Mouse (Mus musculus): Measurements from ENCODE around the gene Smim26.
A peak's percentile ranks its signal among the peaks of the same experiment; 100 is the strongest.
"Not testable (repeated sequence)": the region's sequence is repeated elsewhere in the genome, so short reads cannot be mapped to it uniquely, and the experiment has no call there.

Gene Smim26

DNA sequence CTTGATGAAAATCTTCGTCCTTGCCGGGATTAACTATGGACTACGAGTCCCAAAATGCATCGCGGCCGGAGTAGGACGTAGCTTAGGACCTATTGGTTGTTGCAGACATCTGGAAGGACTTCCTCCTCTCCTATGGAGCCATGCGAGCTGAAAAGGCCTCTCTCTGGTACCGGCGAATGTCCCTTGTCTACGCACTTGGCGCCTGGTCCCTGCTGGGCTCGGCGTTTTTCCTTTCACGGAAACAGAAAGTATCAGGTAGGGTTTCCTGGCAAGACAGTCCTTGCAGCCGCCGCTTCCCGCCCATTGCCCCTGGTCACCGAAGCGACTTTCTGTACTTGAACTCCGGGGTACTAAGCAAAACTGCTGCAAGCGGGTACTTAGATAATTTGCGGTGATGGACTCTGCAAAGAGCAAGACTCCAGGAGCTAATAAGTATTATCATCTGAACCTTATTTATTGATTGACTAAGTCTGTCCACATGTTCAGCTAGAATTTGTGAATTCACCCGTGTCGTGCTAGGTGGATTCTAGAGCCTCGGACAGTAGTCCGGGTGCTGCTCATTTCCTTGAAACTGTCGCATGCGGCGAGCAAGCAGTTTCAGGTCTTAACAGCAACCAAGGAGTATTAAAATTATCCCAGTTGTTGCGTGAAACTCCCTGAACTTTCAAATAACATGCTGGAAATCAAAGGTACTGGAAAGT is at the start of gene Smim26:
Gene Smim26, plus strand, starts transcription at position 104 of the 701 bp plus-strand sequence.
- peak; percentile 34 to 55 for DNase-seq (ENCODE audit: low spot score in 2 of 2)

- no peak for DNase-seq (ENCODE audit: low spot score in 2 of 2)
Observed at GRCm38 (mm10) chr2:144544630-144545029, 49.2 kb upstream of the Smim26 start.

DNA sequence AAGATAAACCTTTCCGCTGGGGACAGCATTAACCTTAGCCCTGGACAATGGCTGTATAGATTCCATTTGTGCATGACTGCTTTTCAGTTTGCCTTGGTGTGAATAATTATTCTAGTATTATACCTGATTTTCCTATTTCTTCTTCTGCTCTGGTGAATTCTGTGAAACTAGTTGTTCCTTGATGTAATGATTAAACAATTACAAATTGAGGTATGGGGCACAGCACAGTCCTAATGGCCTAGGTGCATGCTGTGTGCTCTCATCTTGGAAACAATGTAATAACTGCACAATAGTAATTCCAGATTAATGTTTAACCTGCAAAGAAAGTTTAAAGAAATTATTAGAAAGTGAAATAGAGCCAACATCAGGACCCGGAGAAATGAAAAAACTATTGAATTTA is 48.8 kb upstream of the Smim26 start:
- no peak for DNase-seq (ENCODE audit: low spot score in 2 of 2)

- no peak for DNase-seq (ENCODE audit: low spot score in 2 of 2)
Observed at GRCm38 (mm10) chr2:144545481-144545880, 48.4 kb upstream of the Smim26 start.

GRCm38 (mm10) chr2:144547559-144547958 is 46.3 kb upstream of the Smim26 start:
- DNase-seq (ENCODE audit: low spot score in 2 of 2) = no peak

DNA sequence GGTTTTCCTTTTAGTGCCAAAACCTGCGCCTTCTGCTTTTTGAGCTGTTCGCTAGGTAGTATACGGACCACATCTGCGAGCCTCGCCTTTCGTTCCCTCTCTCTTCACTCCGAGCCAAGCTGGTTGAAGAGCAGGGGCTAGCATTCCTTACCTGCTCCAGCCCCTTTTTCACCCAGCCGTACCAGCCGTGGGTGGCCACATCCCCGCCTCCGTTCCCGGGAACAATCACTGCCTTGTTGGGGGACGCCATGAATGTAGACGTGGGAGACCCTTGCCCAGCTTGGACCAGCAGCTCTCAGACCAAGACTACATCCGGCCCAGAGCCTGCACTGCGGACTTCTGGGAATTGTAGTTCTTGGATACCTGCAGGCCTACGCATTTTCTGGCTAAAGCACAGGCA is 43.3 kb upstream of the Smim26 start, which contains the start of gene Rbbp9:
Gene Rbbp9, minus strand, starts transcription at position 341 of the 400 bp plus-strand sequence.
- peak in 1 of 2 experiments; percentile 21 for DNase-seq (ENCODE audit: low spot score in 2 of 2)

DNA sequence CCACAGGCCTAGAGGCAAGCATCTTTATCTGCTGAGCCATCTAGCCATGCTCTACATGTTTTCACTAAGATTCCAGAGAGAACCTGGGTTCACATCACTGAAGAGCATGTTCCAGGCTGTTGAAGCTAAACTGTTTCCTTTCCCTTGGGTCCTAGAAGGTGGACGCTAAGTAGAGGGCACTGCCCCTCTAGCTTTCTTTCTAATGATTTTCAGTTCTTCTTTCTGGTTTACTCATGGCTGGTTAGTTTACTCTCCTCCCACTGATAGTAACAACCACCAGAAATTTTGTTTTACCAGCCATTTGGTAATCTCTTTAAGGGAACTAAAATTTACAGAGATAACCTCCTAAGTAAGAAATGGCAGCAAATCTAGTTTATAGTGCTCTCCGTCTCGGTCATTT is 39.9 kb upstream of the Smim26 start:
- no peak for DNase-seq (ENCODE audit: low spot score in 2 of 2)

DNA sequence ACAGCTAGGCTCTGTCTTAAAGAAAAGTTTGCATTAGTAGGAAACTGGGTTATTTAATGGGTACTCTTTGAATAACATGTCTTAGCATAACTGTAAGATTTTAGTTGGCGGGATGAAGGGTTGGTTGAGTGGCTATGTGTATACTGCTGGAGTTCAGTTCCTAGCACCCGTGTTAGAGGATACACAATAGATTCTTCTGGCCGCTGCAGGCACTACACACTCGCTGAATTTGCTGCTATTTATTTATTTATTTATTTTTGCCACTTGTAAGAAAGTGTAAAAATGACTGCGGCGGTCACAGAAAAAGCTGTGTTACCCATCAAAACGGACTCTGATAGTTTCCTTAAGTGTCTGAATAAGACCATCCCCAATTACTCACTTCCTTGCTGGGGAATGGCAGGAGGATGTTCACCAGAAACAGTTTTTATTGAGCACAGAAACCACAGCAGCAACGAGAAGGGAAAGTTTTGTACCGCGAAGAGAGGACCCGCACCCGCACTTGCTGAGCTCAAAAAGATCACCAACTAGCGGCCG is 38.5 kb upstream of the Smim26 start:
- no peak for DNase-seq (ENCODE audit: low spot score in 2 of 2)

GRCm38 (mm10) chr2:144555820-144556552 is 37.9 kb upstream of the Smim26 start, which contains the start of gene Sec23b:
Sec23b (plus strand) TSS chr2:144556229.
- DNase-seq (ENCODE audit: low spot score in 2 of 2) = peak; percentile 89 to 96

GRCm38 (mm10) chr2:144588723-144589122 is 5.1 kb upstream of the Smim26 start:
- DNase-seq (ENCODE audit: low spot score in 2 of 2) = no peak

GRCm38 (mm10) chr2:144593036-144593435 is 818 bp upstream of the Smim26 start:
- DNase-seq (ENCODE audit: low spot score in 2 of 2) = not testable (repeated sequence)

DNA sequence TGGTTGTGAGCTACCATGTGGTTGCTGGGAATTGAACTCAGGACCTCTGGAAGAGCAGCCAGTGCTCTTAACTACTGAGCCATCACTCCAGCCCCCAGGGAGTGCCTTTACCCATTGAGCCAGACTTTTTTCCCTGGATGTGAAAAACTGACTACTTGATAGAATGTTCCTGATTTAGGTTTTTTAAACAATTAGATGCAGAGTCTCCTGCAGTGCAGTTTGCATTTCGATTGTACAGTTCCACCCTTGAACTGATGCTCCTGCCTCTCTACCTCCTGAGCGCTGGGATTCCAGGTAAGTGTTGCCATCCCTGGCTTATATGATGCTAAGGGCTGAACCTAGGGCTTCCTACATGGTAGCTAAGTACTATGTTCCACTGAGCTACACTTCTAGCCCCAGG is 4.2 kb downstream of the Smim26 start:
- no peak for DNase-seq (ENCODE audit: low spot score in 2 of 2)

DNA sequence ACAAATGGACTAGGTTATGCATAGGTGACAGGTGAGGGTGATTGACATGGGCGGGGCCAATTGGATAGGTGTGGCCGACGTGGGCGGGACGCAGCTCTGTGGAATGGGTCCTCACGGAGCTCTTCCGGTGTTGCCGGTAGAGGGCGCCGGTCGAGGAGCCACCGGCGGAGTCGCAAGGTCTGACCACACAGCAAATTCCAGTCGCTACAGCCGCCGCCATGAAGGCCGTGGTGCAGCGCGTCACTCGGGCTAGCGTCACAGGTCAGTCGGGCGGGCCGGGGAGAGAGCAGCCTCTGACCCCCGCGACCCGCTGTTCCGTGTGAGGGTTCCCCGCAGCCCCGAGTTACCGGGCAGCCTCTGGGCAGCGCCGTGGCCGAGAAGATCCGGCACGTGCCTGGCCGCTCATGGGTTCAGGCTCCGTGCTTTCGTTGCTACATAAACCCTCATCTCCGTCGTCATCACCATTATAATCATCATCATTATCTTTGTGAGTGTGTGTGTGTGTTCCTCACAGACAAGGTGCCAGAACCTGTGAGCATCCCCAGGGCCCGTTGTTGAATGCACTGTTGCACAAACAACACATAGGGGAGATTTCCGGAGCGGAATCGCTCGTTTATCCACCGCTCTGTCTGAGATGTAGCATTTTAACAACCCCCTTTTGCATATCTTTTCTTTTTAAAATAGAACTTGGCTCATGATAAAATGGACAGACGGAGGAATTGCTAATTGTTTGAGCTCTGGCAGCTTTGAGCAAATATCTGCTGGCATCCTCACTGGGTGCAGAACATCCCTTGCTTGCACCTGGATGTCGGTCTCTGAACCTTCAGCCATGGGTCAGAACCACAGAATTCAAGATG is 6.2 kb downstream of the Smim26 start, which contains the start of gene Dtd1:
Gene Dtd1, plus strand, starts transcription at position 67 of the 857 bp plus-strand sequence.
- peak; percentile 72 to 83 for DNase-seq (ENCODE audit: low spot score in 2 of 2)

DNA sequence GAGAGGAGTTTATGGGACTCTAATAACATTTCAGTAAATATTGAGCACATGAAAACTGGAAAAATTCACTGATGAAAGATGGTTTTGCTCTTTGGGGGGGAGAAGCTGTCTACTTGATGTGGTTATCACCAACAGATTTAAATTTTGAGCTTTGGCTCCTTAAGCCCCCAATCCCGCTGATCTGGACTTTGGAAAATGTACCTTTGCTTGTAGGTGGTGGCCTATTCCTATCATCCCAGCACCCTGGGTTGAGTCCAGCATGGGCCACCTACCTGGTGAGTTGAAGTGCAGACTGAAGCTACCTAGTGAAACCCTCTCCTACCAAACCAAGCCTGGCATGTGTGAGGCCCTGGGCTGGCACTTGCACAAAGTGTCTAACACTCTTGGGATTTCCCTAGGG is 7.7 kb downstream of the Smim26 start:
- no peak for DNase-seq (ENCODE audit: low spot score in 2 of 2)

- DNase-seq (ENCODE audit: low spot score in 2 of 2) = no peak
Observed at GRCm38 (mm10) chr2:144613956-144614355, 20.1 kb downstream of the Smim26 start.

GRCm38 (mm10) chr2:144617074-144617874 is 23.4 kb downstream of the Smim26 start:
- no peak for DNase-seq (ENCODE audit: low spot score in 2 of 2)

- DNase-seq (ENCODE audit: low spot score in 2 of 2) = no peak
Observed at GRCm38 (mm10) chr2:144621491-144621890, 27.6 kb downstream of the Smim26 start.

DNA sequence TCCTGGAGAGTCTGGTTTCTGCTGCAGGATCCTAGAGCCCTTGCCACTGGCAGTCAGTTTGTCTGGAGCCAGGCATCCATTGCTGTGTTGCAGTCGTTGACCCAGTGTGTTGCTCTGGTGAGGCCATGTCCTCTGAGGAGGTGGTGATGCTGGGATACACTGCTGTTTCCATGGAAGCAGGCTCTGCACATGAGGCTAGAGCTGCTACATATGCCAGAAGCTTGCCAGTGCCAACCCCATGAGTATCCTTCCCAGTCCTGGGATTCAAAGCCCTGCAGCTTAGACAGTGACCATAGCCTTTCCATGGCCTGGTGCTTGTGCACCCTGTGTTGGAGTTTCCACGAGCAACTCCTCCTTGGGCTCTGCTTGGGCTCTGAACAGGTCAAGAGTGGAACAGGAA is 39.7 kb downstream of the Smim26 start:
- DNase-seq (ENCODE audit: low spot score in 2 of 2) = no peak

DNA sequence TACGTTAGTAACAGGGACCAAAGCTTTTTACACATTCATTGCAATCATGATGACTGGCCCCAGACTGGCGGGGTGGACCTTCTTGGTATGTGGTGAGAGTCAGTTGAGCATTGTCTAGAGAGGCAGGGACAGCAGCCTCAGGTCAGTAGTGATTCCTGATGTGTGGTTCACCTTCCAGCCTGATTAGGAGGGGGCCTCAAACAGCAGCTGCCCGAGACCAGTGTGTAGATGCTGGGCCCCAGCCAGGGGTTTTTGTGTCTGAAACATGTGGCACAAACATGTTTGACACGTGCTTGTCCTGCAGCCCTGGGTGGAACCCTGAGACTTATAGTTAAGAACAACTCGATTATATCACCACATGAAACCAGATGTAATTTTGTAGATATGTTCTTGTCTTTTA is 40.4 kb downstream of the Smim26 start:
- no peak for DNase-seq (ENCODE audit: low spot score in 2 of 2)

GRCm38 (mm10) chr2:144634729-144635128 is 40.9 kb downstream of the Smim26 start:
- no peak for DNase-seq (ENCODE audit: low spot score in 2 of 2)
